Mouse (Mus musculus) left cerebral cortex, adult 18-20 months (tissue): ENCODE measurements around the gene Mcidas. TPM values are rescaled to one million over a fixed set of nuclear protein-coding genes. Genes with fewer than 3 reads are reported as not detected.

Experiments
- DNase-seq, 2 experiments: peaks; one replicate each; pipeline ENCODE4 v3.0.0; 2021 to 2022; ENCODE audit warnings: low spot score in 2 of 2, mixed read lengths in 1 of 2
- long read RNA-seq, 2 experiments: library from polyadenylated mRNA; stranded (forward); transcript quantifications; one replicate each; pipeline ENCODE4 v2.0.0; 2021
- total RNA-seq, 2 experiments: library from RNA; stranded (reverse); gene quantifications; 2 replicates each; pipeline ENCODE4 v1.2.3; 2021

Mcidas gene
- total RNA-seq, result under 1 TPM; 0.30 to 0.45 TPM
- long read RNA-seq, experiment 1, result 0 reads
- long read RNA-seq, experiment 2, result 0 reads

GRCm38 (mm10) chr13:112993531-112994152, at the start of gene Mcidas:
Gene Mcidas, plus strand, starts transcription at chr13:112993845.
- DNase-seq, result no peak

GRCm38 (mm10) chr13:112945312-112945711, 48.3 kb upstream of the Mcidas start:
- peak in 1 of 2 experiments; percentile 15 for DNase-seq

- no peak for DNase-seq
Measured at GRCm38 (mm10) chr13:112945900-112946299, 47.7 kb upstream of the Mcidas start.

GRCm38 (mm10) chr13:112954067-112954466, 39.6 kb upstream of the Mcidas start:
- no peak for DNase-seq

GRCm38 (mm10) chr13:112963081-112963480, 30.6 kb upstream of the Mcidas start:
- DNase-seq, result no peak

GRCm38 (mm10) chr13:112964421-112964820, 29.2 kb upstream of the Mcidas start:
- DNase-seq, result no peak

- DNase-seq, result no peak
Measured at GRCm38 (mm10) chr13:112967267-112967666, 26.4 kb upstream of the Mcidas start.

- DNase-seq, result no peak
Measured at GRCm38 (mm10) chr13:112976720-112977119, 16.9 kb upstream of the Mcidas start.

GRCm38 (mm10) chr13:112985605-112986450, 7.8 kb upstream of the Mcidas start:
- no peak for DNase-seq

- DNase-seq, result no peak
Measured at GRCm38 (mm10) chr13:112986451-112986950, 7.1 kb upstream of the Mcidas start.

- peak; percentile 90 to 91 for DNase-seq
Measured at GRCm38 (mm10) chr13:112987532-112987943, 6.1 kb upstream of the Mcidas start, which contains the start of gene Ccno. Gene Ccno, plus strand, starts transcription at chr13:112987802.

- DNase-seq, result no peak
Measured at GRCm38 (mm10) chr13:112987991-112988390, 5.7 kb upstream of the Mcidas start.

GRCm38 (mm10) chr13:112988866-112989265, 4.8 kb upstream of the Mcidas start:
- DNase-seq, result no peak

GRCm38 (mm10) chr13:112989541-112989940, 4.1 kb upstream of the Mcidas start:
- no peak for DNase-seq

GRCm38 (mm10) chr13:112990346-112990745, 3.3 kb upstream of the Mcidas start:
- no peak for DNase-seq

- peak; percentile 55 to 65 for DNase-seq
Measured at GRCm38 (mm10) chr13:112994191-112994590, 546 bp downstream of the Mcidas start.

- DNase-seq, result no peak
Measured at GRCm38 (mm10) chr13:112996407-112996806, 2.8 kb downstream of the Mcidas start.

GRCm38 (mm10) chr13:112997369-112997768, 3.7 kb downstream of the Mcidas start:
- no peak for DNase-seq

- DNase-seq, result peak; percentile 58 to 69
Measured at GRCm38 (mm10) chr13:112998427-112999201, 5.0 kb downstream of the Mcidas start.

- no peak for DNase-seq
Measured at GRCm38 (mm10) chr13:113000090-113000489, 6.4 kb downstream of the Mcidas start.
